Mouse (Mus musculus) neutrophil, adult 5-6 weeks (primary cell): ENCODE measurements around the gene Map2k4. TPM values are rescaled to one million over a fixed set of nuclear protein-coding genes. Genes with fewer than 3 reads are reported as not detected.

Source experiments
- ATAC-seq: fragments of 151-379, 151-347 bp; 2 replicates; pipeline ENCODE4 v1.8.0; 2017; ENCODE audit warnings: mild to moderate bottlenecking, moderate TSS enrichment; ENCODE audit not compliant: insufficient number of reproducible peaks, poor library complexity, low FRiP score, severe bottlenecking; ENCODE audit errors: extremely low read depth
- total RNA-seq: library from RNA; stranded (forward); fragments of 200-1000 nt; gene quantifications from 2 replicates; pipeline ENCODE4 v1.2.3, GENCODE M21; 2017

The Map2k4 gene
- total RNA-seq, 1 experiment from 2014 or later = 53.2 TPM

GRCm38 (mm10) chr11:65644539-65644938, 143.6 kb downstream of the Map2k4 start:
- ATAC-seq = no peak

- no peak for ATAC-seq
Measured at GRCm38 (mm10) chr11:65640261-65640660, 147.8 kb downstream of the Map2k4 start.

Other genes starting within 250 kb of the Map2k4 start
- 36.5 and 36.7 TPM in 2 replicates for gene Zkscan6, start 18.9 kb upstream of the Map2k4 start, total RNA-seq